Mouse (Mus musculus) CD4-positive helper T cell, adult 2 months (primary cell): Measurements from ENCODE around the gene Col13a1.

Experiments
- DNase-seq: peaks from one replicate; pipeline ENCODE4 v3.0.0-alpha.2; 2012; ENCODE audit warnings: low read depth, missing footprints, low spot score

Gene Col13a1

DNA sequence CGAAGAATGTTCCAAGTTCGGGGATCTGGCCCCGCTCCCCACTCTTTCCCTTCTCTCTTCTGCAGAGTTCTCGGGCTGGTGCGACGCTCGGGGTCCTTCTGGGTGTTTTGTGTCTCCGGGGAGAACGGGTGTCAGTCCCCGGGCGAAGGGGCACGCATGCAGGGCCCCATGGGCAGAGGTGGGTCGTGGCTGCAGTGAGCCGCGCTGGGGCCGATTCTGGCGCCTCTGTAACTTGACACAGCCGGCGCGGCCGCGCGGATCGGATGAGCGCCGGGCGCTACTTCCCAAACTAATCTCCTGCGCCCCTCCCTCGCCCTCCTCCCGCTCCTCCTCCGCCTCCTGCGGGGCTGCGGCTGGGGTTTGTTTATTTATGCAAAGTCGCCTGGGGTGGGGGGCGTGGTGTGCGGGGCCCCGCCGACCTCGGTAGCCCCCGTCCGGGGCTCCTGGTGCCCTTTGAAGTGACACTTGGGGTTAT is at the start of gene Col13a1:
Col13a1 (minus strand) TSS at position 243 of the 475 bp plus-strand sequence.
- no peak for DNase-seq

DNA sequence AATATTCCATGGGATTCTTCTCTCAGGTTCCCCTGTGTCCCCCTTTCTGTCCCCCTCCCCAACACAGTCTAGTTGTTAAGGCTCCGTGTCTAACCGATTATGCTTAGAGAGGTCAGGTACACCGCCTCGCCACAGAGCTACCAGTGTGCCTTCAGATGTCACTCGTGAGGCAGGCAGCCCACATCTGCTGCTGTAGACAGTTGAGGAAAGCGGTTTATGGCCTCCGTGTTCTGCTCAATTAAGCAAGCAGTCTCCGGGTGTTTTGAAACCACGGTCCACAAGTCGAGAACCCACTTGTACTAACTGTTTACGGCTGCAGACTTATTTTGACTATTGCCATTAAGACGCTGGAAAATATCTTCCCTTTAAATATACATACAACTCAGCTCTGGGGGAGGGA is 48.8 kb upstream of the Col13a1 start:
- no peak for DNase-seq

DNA sequence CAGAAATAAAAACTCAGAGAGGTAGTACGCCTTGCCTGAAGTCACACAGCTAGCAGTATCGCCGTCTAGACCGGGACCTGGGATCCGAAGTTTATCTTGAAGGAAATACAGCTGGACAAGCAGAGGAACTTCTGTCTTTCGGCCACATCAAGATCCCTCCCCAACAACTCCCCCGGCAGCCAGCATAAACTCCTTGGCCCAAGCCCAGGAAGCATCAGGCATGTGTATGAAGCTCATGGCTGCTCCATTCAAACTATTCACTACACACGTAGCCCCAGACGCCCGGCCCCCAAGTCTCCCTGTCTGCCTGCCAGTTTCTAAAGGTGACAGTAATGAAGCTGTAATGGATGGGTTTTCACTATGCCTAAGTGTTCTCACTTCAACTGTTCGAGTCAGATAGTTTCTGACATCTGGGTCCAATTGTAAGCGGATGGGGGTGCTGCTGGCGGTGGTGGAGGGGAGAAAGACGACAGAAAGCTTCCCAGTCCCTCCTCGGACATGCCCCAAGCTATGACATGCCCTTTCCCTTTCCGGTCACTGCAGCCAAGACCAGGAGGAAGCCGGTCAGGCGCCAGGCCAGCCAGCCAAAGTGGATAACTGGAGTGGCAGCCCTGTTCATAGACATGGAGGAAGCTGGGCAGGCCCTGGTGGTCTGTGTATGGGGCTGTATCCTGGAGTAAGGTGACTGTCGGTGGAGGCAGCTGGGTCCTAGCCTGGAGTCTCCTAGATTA is 45.1 kb upstream of the Col13a1 start:
- no peak for DNase-seq

DNA sequence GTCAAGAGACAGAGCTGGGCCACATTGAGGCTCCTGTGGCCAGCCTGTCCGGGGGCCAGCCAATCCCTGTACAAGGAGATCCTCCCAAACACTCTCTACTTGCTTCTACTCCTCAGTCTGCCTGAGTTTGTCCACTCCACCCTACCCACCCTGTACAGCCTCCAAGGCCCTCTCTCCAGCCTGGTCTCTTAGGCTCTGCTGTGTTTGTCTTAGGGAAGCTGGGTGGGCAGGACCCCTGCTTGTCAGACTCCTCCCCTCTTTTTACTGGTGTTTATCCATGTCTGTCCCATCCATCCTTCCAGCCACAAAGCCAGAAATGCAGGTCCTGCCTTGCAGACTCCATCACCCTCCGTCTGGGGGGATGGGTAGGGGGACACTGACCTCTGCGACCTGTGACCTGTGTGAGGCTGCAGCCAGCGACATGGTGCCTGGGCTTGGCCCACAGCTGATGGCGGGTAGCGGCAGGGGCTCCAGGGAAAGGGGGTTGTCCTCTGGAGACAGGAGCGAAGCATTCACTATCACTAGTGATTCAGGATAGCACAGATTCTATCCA is 41.2 kb upstream of the Col13a1 start:
- no peak for DNase-seq

DNA sequence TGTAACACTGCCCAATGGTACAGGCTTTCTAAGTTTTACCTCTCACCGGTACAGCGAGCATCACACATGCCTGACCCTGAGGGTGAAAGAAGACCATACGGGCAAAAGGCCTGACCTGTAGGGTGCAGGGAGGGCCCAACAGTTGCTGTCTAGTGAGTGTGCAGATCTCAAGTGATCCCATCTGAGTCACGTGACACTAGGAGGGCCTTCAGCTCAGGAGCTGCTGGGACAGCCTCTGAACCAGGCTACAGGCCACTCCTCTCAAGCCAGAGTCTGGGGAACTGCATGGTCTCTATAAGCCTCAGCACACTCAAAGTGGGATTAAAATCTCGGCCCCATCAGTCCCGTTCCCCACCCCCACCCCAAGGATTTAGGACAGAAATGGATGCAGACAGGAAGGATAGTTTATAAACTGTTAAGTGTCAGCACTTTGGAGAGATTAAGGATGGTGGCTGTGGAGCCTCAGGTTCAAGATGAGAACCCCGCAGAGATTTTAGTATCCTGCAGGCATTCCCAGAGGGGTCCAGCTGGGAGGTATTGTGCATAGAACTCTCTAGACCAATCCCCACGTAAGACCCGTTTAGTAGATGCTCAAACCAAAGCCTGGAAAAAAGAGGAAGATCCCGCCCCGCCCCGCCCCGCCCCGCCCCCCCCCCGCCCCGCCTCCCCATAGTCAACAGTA is 40.6 kb upstream of the Col13a1 start:
- no peak for DNase-seq

DNA sequence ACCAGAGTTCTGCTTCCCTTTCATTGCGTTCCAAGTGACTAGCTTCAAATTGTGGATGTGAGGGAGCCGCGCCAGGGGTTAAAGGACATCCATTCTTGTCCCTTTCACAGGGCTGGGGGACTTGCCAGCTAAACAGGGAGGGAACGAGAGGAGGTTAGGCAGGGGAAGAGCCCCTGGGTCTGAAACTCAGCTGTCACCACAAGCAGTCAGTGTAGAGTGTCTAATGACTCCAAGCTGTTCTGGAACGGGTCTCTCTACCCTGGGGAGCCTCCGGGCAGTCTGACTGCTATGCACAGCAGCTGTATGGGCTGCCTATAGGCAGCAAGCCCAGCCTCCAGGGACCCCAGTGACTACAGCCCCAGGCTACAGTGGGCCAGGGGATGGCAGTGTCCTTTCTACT is 38.0 kb upstream of the Col13a1 start:
- no peak for DNase-seq

DNA sequence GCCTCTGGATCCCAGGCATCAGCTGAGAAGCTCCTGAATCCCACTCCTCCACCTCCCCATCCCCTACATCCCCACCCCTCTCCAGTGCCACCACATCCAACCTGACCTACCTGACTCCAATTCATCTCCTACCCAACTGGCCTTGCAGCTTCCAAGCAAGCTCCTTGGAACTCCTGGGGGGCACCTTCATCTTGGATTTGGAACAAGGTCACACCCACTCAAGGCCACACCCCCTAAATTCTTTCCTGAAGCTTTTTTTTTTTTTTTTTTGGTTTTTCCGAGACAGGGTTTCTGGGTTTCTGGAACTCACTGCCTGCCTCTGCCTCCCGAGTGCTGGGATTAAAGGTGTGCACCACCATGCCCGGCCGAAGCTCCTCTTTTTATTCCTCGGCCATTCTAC is 34.3 kb upstream of the Col13a1 start:
- no peak for DNase-seq

DNA sequence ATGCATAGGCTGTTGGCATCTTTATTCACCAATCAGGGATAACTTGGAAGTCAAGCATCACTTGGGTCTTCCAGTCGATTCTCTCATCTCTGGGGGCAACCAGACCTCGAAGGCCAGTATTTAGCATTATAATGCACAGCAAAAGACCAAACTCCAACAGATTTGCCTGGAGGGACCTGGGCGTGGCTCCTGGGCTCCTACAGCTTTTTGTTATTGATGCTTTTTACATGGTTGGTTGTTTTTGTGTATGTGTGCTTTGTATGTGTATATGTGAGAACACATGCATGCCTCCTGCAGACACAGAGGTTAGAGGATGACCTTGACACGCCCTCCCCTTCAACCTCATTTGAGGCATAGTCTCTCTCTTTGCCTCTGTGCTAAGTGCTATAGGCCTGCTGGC is 33.5 kb upstream of the Col13a1 start:
- no peak for DNase-seq

DNA sequence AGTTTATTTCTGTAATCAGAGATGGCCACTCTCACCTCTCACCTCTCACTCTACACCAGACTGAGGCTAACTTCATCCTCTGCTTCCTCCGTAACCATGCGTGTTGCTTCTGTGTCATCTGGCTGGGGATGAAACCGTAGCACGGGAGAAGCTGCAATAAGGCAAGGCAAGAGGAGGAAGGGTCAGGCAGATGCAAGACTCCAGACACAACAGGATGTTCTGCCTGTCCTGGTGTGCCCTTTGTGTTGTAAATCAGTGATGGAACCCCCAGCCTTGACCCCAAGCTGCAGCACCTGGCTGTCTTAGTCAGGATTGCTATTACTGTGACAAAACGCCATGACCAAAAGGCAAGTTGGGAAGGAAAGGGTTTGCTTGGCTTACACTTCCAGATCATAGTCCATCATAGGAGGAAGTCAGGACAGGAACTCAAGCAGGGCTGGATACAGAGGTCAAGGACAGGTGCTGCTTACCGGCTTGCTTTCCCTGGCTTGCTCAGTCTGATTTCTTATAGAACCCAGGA is 31.1 kb upstream of the Col13a1 start:
- DNase-seq, result no peak

DNA sequence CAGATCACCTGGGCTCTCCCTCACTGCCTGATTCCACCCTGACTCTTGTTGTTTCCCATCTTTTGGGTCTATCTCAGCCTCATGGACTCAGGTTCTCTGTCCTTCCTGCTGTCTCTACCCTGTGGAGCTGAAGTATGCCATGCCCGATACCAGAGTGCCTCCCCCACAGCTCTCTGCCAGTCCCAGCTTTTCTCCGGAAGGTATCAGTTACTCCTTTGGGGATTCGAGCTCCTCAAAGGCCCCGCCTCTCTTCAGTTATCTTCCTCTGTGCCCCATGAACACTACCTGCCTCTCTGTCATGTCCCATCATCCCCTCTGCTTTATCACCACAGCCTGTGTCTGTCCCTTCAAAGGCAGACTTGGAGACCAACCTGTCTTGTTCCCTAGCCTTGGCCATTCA is 29.1 kb upstream of the Col13a1 start:
- no peak for DNase-seq

DNA sequence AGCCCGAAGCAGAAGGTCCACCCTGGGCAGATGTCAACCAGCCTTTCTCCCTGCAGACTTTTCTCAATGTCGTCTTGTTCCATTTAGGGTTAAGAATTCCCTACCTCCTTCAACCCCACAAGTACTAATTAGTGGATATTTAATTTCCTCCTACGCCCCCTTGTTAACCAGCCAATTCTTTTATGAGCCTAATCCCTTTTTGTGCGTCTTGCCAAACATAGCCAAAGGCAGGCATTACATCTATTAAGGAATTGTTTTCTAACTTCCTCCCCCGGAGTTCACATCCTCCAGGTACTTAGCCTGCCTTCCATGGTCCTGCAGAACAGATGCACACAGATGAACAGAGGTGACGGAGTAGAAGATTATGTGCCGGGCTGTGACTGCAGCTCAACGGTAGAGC is 27.5 kb upstream of the Col13a1 start:
- no peak for DNase-seq

DNA sequence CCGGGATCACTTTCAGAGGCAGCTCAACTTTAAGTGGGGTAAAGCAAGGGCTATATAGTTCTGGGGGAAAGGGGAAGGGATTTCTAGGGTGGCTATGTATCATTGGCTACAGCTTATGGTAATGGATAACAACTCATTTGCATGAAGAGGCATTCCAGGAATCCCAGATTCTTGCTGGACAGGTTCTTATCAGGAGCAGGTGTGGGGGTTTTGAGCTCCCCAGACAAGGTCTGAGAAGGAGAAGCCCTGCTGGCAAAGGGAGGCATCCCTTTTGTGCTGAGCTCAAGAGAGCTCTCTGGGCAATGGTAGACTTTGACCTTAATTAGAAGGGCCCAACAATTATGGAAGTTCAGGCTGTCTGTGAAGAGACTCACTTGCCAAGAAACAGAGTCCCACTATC is 21.3 kb upstream of the Col13a1 start:
- no peak for DNase-seq

DNA sequence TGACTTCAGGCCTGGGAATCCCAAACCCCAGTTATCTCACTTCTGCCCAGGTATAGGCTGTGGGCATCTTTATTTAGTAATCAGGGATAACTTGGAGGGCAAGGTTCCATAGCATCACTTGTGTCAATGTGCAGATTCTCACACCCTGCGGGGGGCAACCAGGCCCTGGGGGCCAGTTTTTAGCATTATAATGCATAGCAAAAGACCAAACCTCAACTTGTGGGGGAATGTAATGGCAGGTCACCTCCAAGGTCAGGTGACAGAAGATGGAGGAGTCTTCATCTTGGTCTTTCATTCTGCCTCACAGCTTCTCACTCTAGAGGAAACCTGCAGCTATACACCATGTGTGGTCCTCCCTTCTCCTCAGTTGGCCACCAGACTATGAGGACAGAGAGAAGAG is 20.9 kb upstream of the Col13a1 start:
- no peak for DNase-seq

DNA sequence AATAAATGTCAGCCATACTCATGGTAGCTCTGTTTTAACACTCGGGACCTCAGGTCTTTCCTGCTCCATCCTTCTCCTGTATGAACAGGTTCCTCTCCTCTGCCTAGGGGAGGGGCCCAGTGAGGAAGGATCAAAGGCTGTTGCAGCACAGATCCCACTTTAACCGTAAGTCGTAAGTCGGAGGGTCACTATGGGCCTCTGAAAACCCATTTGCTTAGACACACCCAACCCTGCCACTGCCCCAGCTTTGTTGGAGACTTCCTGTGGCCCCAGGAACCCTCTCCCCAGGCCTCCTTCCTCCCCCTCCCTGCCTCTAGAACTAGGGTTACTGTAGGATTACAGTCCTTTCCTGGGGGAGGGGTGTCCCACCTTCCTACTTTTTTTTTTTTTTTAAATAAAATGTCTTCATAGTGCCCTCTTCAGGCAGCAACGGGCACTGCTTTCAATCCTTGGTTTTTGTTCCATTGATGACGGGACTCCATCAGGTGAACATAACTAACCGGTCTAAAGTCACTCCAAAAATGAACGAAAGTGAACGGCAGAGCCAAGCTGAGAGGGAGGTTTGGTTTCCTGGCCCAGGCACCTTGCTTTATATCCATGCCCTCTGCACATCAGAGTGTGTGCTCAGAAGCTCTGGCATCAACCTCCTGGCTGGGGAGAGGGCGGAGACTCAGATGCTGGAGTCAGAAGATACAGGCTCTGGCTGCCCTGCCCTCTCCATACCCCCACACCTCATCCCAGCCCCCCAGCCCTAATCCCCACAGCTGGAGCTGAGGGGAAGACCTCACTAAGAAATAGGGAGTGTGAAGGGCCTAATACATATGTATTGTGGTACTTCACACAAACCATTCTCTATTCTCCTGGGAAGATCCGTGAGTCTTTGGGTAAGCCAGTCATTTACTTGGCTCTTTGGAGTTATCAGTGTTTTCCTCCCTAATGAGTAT is 12.8 kb upstream of the Col13a1 start:
- no peak for DNase-seq

DNA sequence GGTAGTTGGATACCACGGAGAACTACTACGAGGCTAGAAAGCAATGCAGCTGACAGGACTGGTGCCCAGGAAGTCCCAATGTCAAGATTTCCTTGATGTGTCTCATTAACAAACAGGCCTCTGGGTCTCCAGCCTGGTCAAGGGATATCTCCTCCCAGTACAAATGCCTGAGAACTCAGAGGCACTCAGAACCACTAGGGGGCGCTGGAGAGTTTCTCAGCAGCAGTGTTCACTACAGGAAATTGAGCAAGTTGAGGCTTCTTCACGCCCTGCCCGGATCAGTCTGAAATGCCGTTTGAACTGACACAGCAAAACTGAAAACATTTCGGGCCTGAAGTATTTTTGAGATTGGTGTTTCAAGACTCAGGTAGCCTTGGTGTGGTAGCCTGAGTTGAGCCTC is 1.5 kb upstream of the Col13a1 start:
- DNase-seq, result peak; percentile 51

DNA sequence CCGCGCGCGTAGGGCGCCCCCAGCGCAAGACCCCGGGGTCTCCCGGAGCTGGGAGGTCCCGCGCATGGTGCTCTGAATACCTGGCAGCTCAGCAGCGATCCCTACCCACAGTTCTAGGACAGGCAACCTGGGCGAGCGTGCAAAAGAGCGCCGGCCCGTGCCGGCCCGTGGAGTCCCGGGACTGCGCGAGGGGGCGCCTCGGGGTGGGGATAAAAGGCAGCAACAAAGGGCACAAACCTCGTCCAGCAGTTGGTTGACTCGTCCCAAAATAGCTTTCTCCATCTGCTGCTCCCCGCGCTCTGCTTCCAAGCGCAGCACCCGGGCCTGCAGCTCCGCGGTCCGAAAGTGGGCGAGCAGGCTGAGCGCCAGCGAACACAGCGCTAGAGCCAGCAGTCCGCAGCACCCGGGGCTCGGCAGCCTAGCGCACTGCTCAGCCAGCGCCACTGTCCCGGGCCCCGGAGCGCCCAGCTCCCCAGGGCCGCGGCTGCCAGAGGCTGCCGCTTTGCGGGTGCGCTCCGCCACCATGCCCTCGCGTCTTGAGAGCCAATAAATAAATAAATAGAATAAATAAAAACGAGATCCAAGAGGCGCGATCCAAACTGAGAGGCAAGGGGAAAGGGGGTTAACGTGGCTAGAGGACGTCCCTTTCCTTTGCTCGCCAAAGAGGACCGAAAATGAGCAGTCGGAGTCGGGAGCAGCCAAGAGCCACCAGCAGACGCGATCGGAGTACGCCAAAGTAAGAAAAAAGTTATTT is 619 bp downstream of the Col13a1 start:
- no peak for DNase-seq

DNA sequence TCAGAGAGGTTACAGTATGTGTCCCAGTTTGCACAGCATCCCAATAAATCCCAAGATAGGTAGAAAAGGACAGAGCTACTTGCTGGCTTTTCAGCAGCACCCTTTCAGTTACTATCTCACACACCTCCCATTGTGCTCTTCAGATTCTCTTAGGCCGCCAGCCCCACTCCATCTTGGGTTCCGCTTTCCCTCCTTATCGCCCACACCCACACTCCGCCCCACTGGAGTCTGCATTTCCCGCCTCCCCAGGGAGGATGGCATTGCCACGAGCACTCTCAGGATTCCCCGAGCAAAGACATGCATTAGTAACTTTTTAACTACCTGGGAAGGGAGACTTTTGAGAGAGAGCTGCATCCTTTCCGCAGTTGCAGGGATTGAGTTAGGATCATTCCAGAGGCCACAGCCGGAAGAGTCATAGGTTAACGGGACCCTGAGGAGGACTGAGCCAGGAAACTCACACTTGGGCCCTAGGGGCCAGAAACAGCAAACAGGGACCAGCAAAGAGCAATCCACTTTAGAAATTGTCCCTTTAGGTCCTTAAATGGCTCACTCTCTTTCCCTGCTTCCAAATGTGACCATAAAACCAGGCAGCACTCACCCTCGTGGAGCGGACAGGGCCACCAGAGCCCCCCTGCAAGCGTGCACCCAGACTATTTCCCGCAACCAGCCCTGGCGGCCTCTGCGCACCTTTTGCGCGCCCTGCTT is 1.4 kb downstream of the Col13a1 start:
- no peak for DNase-seq

DNA sequence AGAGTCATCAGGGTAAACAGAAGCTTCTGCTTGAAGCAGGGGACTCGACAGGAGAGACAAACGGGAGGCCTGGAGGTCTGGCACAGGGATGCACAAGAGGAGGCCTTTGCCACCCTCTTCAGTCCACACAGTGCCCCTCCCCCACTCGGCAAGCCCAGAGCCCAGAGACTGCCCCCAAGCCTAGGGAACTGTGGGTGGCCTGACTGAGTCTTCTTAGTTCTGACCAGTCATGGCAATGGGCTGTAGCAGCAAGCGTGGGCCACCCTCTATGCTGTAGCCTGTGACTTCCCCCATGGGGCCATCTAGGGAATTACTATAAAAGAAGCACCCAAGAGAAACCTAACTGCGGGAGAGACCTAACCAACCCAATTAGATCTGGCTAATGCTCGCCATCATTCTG is 1.9 kb downstream of the Col13a1 start:
- DNase-seq, result no peak

DNA sequence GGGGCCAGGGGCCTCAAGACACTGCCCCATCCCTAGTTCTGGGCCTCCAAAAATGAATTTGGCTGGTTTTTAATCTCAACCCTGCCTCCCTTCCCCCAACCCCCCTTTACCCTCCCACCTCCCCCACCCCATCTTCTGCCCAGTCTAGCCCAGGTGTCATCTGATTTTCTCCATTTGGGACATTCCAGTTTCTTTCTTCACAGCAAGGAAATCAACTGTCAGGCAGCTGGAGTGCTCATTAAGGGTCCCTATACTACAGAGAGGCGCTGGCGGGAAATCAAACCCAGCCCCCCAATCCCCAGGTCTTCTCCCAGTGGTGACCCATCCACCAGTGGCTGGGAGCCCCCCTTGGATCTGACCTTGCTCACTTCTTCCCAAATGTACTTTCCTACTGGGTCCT is 4.3 kb downstream of the Col13a1 start:
- DNase-seq, result no peak

DNA sequence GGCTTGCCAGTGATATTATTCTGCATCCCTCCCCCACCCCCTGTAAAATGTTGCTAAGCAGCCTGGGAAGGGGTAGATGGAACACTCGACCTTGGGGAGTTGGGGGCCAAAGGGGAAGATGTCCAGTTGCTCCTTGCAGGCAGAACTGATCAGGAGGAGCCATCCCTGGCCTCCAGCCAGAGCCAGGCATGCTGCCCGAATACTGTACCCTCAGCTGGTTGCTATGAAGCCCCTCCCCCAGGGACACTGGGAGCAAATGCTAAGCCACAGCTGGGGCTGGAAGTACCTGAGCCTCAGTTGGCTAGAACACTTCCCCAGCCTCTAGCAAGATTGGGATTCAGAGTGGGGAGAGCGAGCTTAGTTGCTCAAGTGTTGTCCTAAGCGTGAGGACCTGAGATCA is 6.9 kb downstream of the Col13a1 start:
- no peak for DNase-seq
